Mouse (Mus musculus) thymus, postnatal 25 days (tissue): ENCODE measurements around the gene Usp12.

Experiments
- DNase-seq: peaks from one replicate; pipeline ENCODE4 v3.0.0; 2022

Usp12 gene

GRCm38 (mm10) chr5:146687541-146688313 lies 107.1 kb downstream of the Usp12 start:
- DNase-seq, result no peak

- DNase-seq, result no peak
Measured at GRCm38 (mm10) chr5:146686954-146687353, 107.9 kb downstream of the Usp12 start.
